Mouse (Mus musculus) ZHBTc4 (cell line): Measurements from ENCODE around the gene Iqch.
A peak's percentile ranks its signal among the peaks of the same experiment; 100 is the strongest.

Source experiments
- DNase-seq: peaks from one replicate; pipeline ENCODE4 v3.0.0-alpha.2; 2011; ENCODE audit warnings: low read depth, low spot score

The Iqch gene

GRCm38 (mm10) chr9:63377270-63378142 is 224.8 kb downstream of the Iqch start, which contains the start of gene Map2k5:
TSS of gene Map2k5 (minus strand) at chr9:63377902.
- peak; percentile 94 for DNase-seq

GRCm38 (mm10) chr9:63373315-63373714 is 229.0 kb downstream of the Iqch start:
- DNase-seq, result no peak

GRCm38 (mm10) chr9:63372541-63372940 is 229.8 kb downstream of the Iqch start:
- DNase-seq, result no peak
